Mouse (Mus musculus) spleen, adult 2 months (tissue): ENCODE data around the gene Gm45713.

Source experiments
- CTCF ChIP-seq: fragments of 200-500 bp; IDR thresholded peaks from 2 replicates; pipeline ENCODE4 v1.5.1; 2011; ENCODE audit warnings: mild to moderate bottlenecking, inconsistent platforms; ENCODE audit not compliant: insufficient read depth, insufficient read length, insufficient replicate concordance; ENCODE audit errors: extremely low read depth
- POLR2A ChIP-seq: fragments of 200-500 bp; IDR thresholded peaks from 2 replicates; pipeline ENCODE4 v1.6.1; 2011; ENCODE audit warnings: low read depth, low read length, inconsistent platforms

DNA sequence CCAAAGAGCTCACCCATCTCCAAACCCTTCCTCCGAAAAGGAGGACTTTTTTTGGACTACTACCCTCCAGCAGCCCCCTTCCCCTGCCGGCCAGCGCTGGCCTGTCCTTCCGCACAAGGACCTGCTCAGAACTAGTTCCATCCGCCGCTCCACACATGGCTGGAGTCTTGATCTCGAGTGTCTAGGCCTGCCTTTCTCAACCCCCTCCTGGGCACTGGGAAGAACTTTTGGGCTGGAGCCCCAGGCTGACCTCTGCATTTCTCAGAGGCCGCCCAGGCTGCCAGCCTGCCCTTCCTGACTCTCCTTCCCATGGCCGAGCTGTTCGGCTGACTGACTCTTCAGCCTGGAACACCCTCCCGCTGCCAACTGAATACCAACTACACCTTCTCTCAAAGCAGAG is 46.6 kb upstream of the Gm45713 start:
- TF ChIP-seq POLR2A (no peak), CTCF (no peak)
